Mouse (Mus musculus) hindbrain, postnatal 0 days (tissue): Measurements from ENCODE around the gene Otog. TPM values are rescaled to one million over a fixed set of nuclear protein-coding genes. Genes with fewer than 3 reads are reported as not detected.

ENCODE experiments used
- ATAC-seq: fragments of 200-750 bp; cut with Nextera tagmentation; 2 replicates; pipeline ENCODE4 v1.8.0; 2017; ENCODE audit warnings: mild to moderate bottlenecking, moderate TSS enrichment, moderate library complexity
- DNase-seq: peaks from one replicate; pipeline ENCODE4 v3.0.0-alpha.2; 2015; ENCODE audit warnings: low spot score
- H3K27ac ChIP-seq: fragments of 300-500 bp; sonication (generic); 2 replicates; pipeline ENCODE4 v1.5.1; 2014; ENCODE audit warnings: mild to moderate bottlenecking
- H3K27me3 ChIP-seq: fragments of 300-500 bp; sonication (generic); 2 replicates; pipeline ENCODE4 v1.6.1; 2014; ENCODE audit warnings: low read length, mixed read lengths; ENCODE audit not compliant: insufficient read depth
- H3K36me3 ChIP-seq: fragments of 300-500 bp; sonication (generic); 2 replicates; pipeline ENCODE4 v1.6.1; 2014; ENCODE audit warnings: low read length, mixed read lengths; ENCODE audit not compliant: insufficient read depth
- H3K4me1 ChIP-seq: fragments of 300-500 bp; sonication (generic); 2 replicates; pipeline ENCODE4 v1.6.1; 2014; ENCODE audit warnings: antibody characterized with exemption, low read length, mixed read lengths; ENCODE audit not compliant: insufficient read depth
- H3K4me2 ChIP-seq: fragments of 300-500 bp; sonication (generic); 2 replicates; pipeline ENCODE4 v1.6.1; 2014; ENCODE audit warnings: low read depth, mild to moderate bottlenecking, low read length, moderate library complexity, mixed read lengths
- H3K4me3 ChIP-seq: fragments of 300-500 bp; sonication (generic); 2 replicates; pipeline ENCODE4 v1.5.1; 2014; ENCODE audit warnings: low read length
- H3K9ac ChIP-seq: fragments of 300-500 bp; sonication (generic); replicated peaks from 2 replicates; pipeline ENCODE4 v1.6.1; 2014; ENCODE audit warnings: mild to moderate bottlenecking, low read length, moderate library complexity, mixed read lengths
- H3K9me3 ChIP-seq: fragments of 300-500 bp; sonication (generic); 2 replicates; pipeline ENCODE4 v1.6.1; 2016; ENCODE audit warnings: low read length, mixed read lengths
- CTCF ChIP-seq: IDR thresholded peaks from 2 replicates; pipeline ENCODE4 v1.5.1; 2016; ENCODE audit warnings: antibody characterized with exemption, control low read depth, low read depth
- WGBS: fragments of 180-500 bp; shearing (Covaris S2); extraction: QIAGEN DNeasy Blood & Tissue Kit; methylation state at CpG from one replicate; pipeline ENCODE4 v1.1.7; 2014; 5-methylcytosine and 5-hydroxymethylcytosine counted together
- polyA plus RNA-seq: library from polyadenylated mRNA; unstranded; fragments of >200 nt; fragmentation: Nextera tagmentation; extraction: Ambion mirVana; gene quantifications from 2 replicates; pipeline ENCODE4 v1.2.1, GENCODE M21; 2015
- total RNA-seq: library from RNA; depleted of rRNA; stranded (reverse); fragments of >200 nt; gene quantifications from 2 replicates; pipeline ENCODE4 v1.2.3, GENCODE M21; 2014

Gene Otog
- total and polyA plus RNA-seq, 2 experiments from 2014 or later, result under 0.01 to 0.04 TPM

GRCm38 (mm10) chr7:46210276-46210675 is 30.5 kb upstream of the Otog start:
- no peak for ATAC-seq

GRCm38 (mm10) chr7:46216481-46216880 is 24.3 kb upstream of the Otog start:
- ATAC-seq, result no peak
- Histone ChIP-seq H3K9ac (no peak overlapping the region), H3K4me1 (no peaks in the 10 kb centered on the region), H3K36me3 (no peaks in the 10 kb centered on the region), H3K4me3 (no peak overlapping the region), H3K27me3 (no peaks in the 10 kb centered on the region), H3K27ac (no peak overlapping the region), H3K9me3 (no peaks in the 10 kb centered on the region), H3K4me2 (no peak overlapping the region)
- 44% methylated on average over 2 of the region's 2 CpGs for WGBS
- no peak for TF ChIP-seq CTCF
- no peak for DNase-seq

More at GRCm38 (mm10) chr7:46210276-46210675, 30.5 kb upstream of the Otog start:
- Histone ChIP-seq H3K4me2 (no peak overlapping the region), H3K27ac (no peak overlapping the region), H3K9ac (no peak overlapping the region), H3K9me3 (no peaks in the 10 kb centered on the region), H3K4me3 (no peak overlapping the region), H3K4me1 (no peaks in the 10 kb centered on the region), H3K27me3 (no peaks in the 10 kb centered on the region), H3K36me3 (no peaks in the 10 kb centered on the region)
- WGBS, result 87% methylated on average over 6 of the region's 6 CpGs
- no peak for TF ChIP-seq CTCF
- no peak for DNase-seq

- DNase-seq (peak; percentile 36), ATAC-seq (peak; percentile 69; the same call in 1 of the 2 replicates)
- H3K27me3 ChIP-seq, result no peaks in the 10 kb centered on the region
Measured at GRCm38 (mm10) chr7:46218415-46218814, 22.4 kb upstream of the Otog start.

GRCm38 (mm10) chr7:46220591-46221129 is 20.1 kb upstream of the Otog start:
- no peak for DNase-seq
- no peaks in the 10 kb centered on the region for H3K27me3 ChIP-seq
- ATAC-seq, result no peak
- no peaks in the 10 kb centered on the region for H3K4me1 ChIP-seq
- H3K36me3 ChIP-seq, result no peaks in the 10 kb centered on the region
- TF ChIP-seq CTCF, result no peak
- no peak overlapping the region for H3K9ac ChIP-seq
- no peak overlapping the region for H3K4me3 ChIP-seq
- no peak overlapping the region for H3K27ac ChIP-seq
- 78% methylated on average over 8 of the region's 8 CpGs for WGBS
- H3K9me3 ChIP-seq, result no peaks in the 10 kb centered on the region
- H3K4me2 ChIP-seq, result no peak overlapping the region

More at GRCm38 (mm10) chr7:46218415-46218814, 22.4 kb upstream of the Otog start:
- no peak for TF ChIP-seq CTCF
- Histone ChIP-seq H3K9me3 (no peaks in the 10 kb centered on the region), H3K4me3 (no peak overlapping the region), H3K9ac (no peak overlapping the region), H3K36me3 (no peaks in the 10 kb centered on the region), H3K4me1 (no peaks in the 10 kb centered on the region), H3K4me2 (no peak overlapping the region), H3K27ac (no peak overlapping the region)
- WGBS, result 19% methylated on average over 11 of the region's 11 CpGs

GRCm38 (mm10) chr7:46226253-46226652 is 14.5 kb upstream of the Otog start:
- Histone ChIP-seq H3K4me1 (peaks cover 3% of the 10 kb centered on the region; the same call in 1 of the 2 replicates), H3K27me3 (no peaks in the 10 kb centered on the region), H3K9me3 (no peaks in the 10 kb centered on the region), H3K9ac (no peak overlapping the region), H3K4me2 (no peak overlapping the region), H3K36me3 (no peaks in the 10 kb centered on the region), H3K4me3 (no peak overlapping the region), H3K27ac (no peak overlapping the region)
- DNase-seq (peak; percentile 58), ATAC-seq (no peak)
- peak; percentile 72 for TF ChIP-seq CTCF
- WGBS, result 33% methylated on average over 7 of the region's 7 CpGs

- ATAC-seq (peak; percentile 33; the same call in 1 of the 2 replicates), DNase-seq (peak; percentile 68)
- Histone ChIP-seq H3K4me2 (no peak overlapping the region), H3K27ac (no peak overlapping the region), H3K9me3 (no peaks in the 10 kb centered on the region), H3K4me3 (no peak overlapping the region), H3K9ac (no peak overlapping the region), H3K36me3 (no peaks in the 10 kb centered on the region), H3K27me3 (no peaks in the 10 kb centered on the region), H3K4me1 (peaks cover 3% of the 10 kb centered on the region; the same call in 1 of the 2 replicates)
- 34% methylated on average over 4 of the region's 4 CpGs for WGBS
- no peak for TF ChIP-seq CTCF
Measured at GRCm38 (mm10) chr7:46226936-46227335, 13.9 kb upstream of the Otog start.

- DNase-seq (peak; percentile 68), ATAC-seq (peak; percentile 80)
- no peak for TF ChIP-seq CTCF
Measured at GRCm38 (mm10) chr7:46235948-46236347, 4.8 kb upstream of the Otog start.

More at GRCm38 (mm10) chr7:46235948-46236347, 4.8 kb upstream of the Otog start:
- WGBS, result 70% methylated on average over 18 of the region's 18 CpGs
- Histone ChIP-seq H3K4me3 (no peak overlapping the region), H3K27ac (peak overlapping the region; percentile 15; the same call in 1 of the 2 replicates), H3K27me3 (no peaks in the 10 kb centered on the region), H3K4me1 (peaks cover 12% of the 10 kb centered on the region; the same call in 1 of the 2 replicates), H3K9ac (no peak overlapping the region), H3K36me3 (no peaks in the 10 kb centered on the region), H3K4me2 (no peak overlapping the region), H3K9me3 (no peaks in the 10 kb centered on the region)
